Mouse (Mus musculus): ENCODE measurements around the gene Zdhhc24.

The Zdhhc24 gene

GRCm38 (mm10) chr19:4915924-4916603 is 37.6 kb downstream of the Zdhhc24 start:
- TF ChIP-seq POU5F1 (IDR thresholded peaks at IDR 0.05; ENCODE audit: borderline replicate concordance, low read length): no peak
- TF ChIP-seq NANOG (IDR thresholded peaks at IDR 0.05; ENCODE audit: borderline replicate concordance, low read length): no peak
- no peak for TF ChIP-seq CTCF (conservative IDR thresholded peaks at IDR 0.05; ENCODE audit: low read length)
- Histone ChIP-seq H3K9me3 (ENCODE audit: low read length) (no peaks in the 10 kb centered on the region), H3K4me3 (replicated peaks; ENCODE audit: low read length) (no peak overlapping the region), H3K36me3 (ENCODE audit: insufficient read depth, low read length) (peaks cover 100% of the 10 kb centered on the region), H3K4me1 (replicated peaks; ENCODE audit: low read depth, low read length) (peaks cover 38% of the 10 kb centered on the region), H3K27me3 (ENCODE audit: insufficient read depth, low read length) (no peaks in the 10 kb centered on the region)

GRCm38 (mm10) chr19:4916827-4917226 is 38.4 kb downstream of the Zdhhc24 start:
- Histone ChIP-seq H3K4me3 (replicated peaks; ENCODE audit: low read length) (no peak overlapping the region), H3K27me3 (ENCODE audit: insufficient read depth, low read length) (no peaks in the 10 kb centered on the region), H3K9me3 (ENCODE audit: low read length) (no peaks in the 10 kb centered on the region), H3K4me1 (replicated peaks; ENCODE audit: low read depth, low read length) (peaks cover 39% of the 10 kb centered on the region), H3K36me3 (ENCODE audit: insufficient read depth, low read length) (peaks cover 100% of the 10 kb centered on the region)
- TF ChIP-seq POU5F1 (IDR thresholded peaks at IDR 0.05; ENCODE audit: borderline replicate concordance, low read length) (no peak), NANOG (IDR thresholded peaks at IDR 0.05; ENCODE audit: borderline replicate concordance, low read length) (no peak), CTCF (conservative IDR thresholded peaks at IDR 0.05; ENCODE audit: low read length) (no peak)

- Histone ChIP-seq H3K4me1 (replicated peaks; ENCODE audit: low read depth, low read length) (peaks cover 31% of the 10 kb centered on the region), H3K36me3 (ENCODE audit: insufficient read depth, low read length) (peaks cover 100% of the 10 kb centered on the region), H3K27me3 (ENCODE audit: insufficient read depth, low read length) (no peaks in the 10 kb centered on the region), H3K4me3 (replicated peaks; ENCODE audit: low read length) (no peak overlapping the region), H3K9me3 (ENCODE audit: low read length) (no peaks in the 10 kb centered on the region)
- TF ChIP-seq CTCF (conservative IDR thresholded peaks at IDR 0.05; ENCODE audit: low read length): no peak
- TF ChIP-seq POU5F1 (IDR thresholded peaks at IDR 0.05; ENCODE audit: borderline replicate concordance, low read length): no peak
- TF ChIP-seq NANOG (IDR thresholded peaks at IDR 0.05; ENCODE audit: borderline replicate concordance, low read length): no peak
These were observed 41.2 kb downstream of the Zdhhc24 start for GRCm38 (mm10) chr19:4919652-4920051.

DNA sequence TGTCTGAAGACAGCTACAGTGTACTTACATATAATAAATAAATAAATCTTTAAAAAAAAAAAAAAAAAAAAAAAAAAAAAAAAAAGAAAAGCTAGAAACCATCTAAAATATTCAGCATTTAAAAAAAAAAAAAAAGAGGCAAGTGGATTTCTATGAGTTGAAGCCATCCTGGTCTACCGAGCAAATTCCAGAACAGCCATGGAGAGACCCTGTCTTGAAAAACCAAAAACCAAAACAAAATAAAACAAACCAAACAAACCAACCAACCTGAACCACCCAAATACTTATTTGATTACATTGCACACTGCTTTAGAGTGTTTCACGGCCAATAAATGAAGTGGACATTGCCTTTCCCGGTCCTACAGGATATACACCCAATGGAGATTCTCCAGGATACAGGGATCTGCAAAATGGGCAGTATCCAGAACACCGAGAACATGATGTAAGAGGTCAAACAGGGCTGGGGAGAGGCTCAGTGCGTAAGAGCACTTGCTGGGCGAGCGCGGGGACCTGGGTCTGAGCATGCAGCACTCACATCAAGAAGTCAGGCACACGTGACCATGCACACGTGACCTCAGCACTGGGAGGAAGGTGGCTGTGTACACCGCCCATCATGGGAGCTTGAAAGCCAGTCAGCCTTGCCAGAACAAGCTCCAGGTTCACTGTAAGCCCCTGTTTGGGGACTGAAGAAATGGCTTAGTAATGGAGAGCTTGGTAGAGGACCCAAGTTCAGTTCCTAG is 46.8 kb downstream of the Zdhhc24 start:
- TF ChIP-seq NANOG (IDR thresholded peaks at IDR 0.05; ENCODE audit: borderline replicate concordance, low read length) (no peak), CTCF (conservative IDR thresholded peaks at IDR 0.05; ENCODE audit: low read length) (no peak), POU5F1 (IDR thresholded peaks at IDR 0.05; ENCODE audit: borderline replicate concordance, low read length) (no peak)
- H3K36me3 ChIP-seq (ENCODE audit: insufficient read depth, low read length): peaks cover 66% of the 10 kb centered on the region
- peaks cover 41% of the 10 kb centered on the region for H3K4me1 ChIP-seq (replicated peaks; ENCODE audit: low read depth, low read length)
- peak overlapping the region; percentile 42 for H3K4me3 ChIP-seq (replicated peaks; ENCODE audit: low read length)
- H3K9me3 ChIP-seq (ENCODE audit: low read length): no peaks in the 10 kb centered on the region
- no peaks in the 10 kb centered on the region for H3K27me3 ChIP-seq (ENCODE audit: insufficient read depth, low read length)

DNA sequence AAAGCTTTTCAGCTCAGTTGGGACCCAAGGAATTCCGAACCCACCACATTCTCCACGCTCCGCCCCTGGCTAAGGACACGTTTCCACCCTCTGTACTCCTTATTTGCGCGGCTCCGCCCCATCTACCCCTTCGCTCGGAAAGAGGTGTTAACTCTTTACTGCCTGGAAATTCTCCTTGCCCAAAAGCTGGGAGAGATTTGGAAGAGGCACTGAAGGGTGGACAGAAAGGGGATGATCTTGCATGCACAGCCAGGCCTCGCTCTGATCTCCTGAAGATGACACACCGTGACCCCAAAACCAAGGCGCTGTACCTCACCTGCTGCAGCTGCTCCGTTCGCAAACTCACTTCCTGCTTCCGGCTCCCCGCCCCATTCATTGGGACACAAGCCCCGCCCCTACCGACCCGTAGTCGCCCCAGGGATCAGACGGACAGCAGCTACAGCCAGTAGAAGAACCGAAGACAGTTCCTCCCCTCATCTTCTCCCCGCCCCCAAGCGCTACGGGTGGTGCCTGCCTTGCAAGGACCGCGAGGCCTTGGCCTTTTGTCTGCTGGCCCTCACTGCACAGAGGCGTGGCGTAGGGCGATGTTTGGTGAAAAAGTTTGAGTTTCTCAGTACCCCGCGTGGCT is 49.5 kb downstream of the Zdhhc24 start, which contains the start of gene Dpp3:
Gene Dpp3, minus strand, starts transcription at position 384 of the 628 bp plus-strand sequence.
- Histone ChIP-seq H3K27me3 (ENCODE audit: insufficient read depth, low read length) (peaks cover 18% of the 10 kb centered on the region), H3K4me1 (replicated peaks; ENCODE audit: low read depth, low read length) (peaks cover 61% of the 10 kb centered on the region), H3K9me3 (ENCODE audit: low read length) (no peaks in the 10 kb centered on the region), H3K36me3 (ENCODE audit: insufficient read depth, low read length) (peaks cover 39% of the 10 kb centered on the region), H3K4me3 (replicated peaks; ENCODE audit: low read length) (peak within 1 kb of the TSS; percentile 90)
- no peak for TF ChIP-seq POU5F1 (IDR thresholded peaks at IDR 0.05; ENCODE audit: borderline replicate concordance, low read length)
- TF ChIP-seq CTCF (conservative IDR thresholded peaks at IDR 0.05; ENCODE audit: low read length): no peak
- TF ChIP-seq NANOG (IDR thresholded peaks at IDR 0.05; ENCODE audit: borderline replicate concordance, low read length): no peak

- Histone ChIP-seq H3K4me1 (replicated peaks; ENCODE audit: low read depth, low read length) (peaks cover 61% of the 10 kb centered on the region), H3K27me3 (ENCODE audit: insufficient read depth, low read length) (peaks cover 18% of the 10 kb centered on the region), H3K4me3 (replicated peaks; ENCODE audit: low read length) (peak overlapping the region; percentile 90), H3K36me3 (ENCODE audit: insufficient read depth, low read length) (peaks cover 31% of the 10 kb centered on the region), H3K9me3 (ENCODE audit: low read length) (no peaks in the 10 kb centered on the region)
- TF ChIP-seq POU5F1 (IDR thresholded peaks at IDR 0.05; ENCODE audit: borderline replicate concordance, low read length): no peak
- no peak for TF ChIP-seq NANOG (IDR thresholded peaks at IDR 0.05; ENCODE audit: borderline replicate concordance, low read length)
- TF ChIP-seq CTCF (conservative IDR thresholded peaks at IDR 0.05; ENCODE audit: low read length): no peak
These were observed 50.3 kb downstream of the Zdhhc24 start for GRCm38 (mm10) chr19:4928781-4929180.
